Comparison of ENCODE assay signal across 8 mouse cellular contexts in genomic region chr2:164073918-164074578, GRCm38 (mm10). TPM values are rescaled to one million over a fixed set of nuclear protein-coding genes. Genes with fewer than 3 reads are reported as not detected.
DNase-seq lines count a peak whose midpoint lies in the region; ATAC-seq and TF ChIP-seq lines count a peak whose summit lies in the region.

No protein-coding gene starts in this region.

- ATAC-seq in forebrain, embryonic 12.5 days (ENCODE audit: low FRiP score) = peak; percentile 89
- ATAC-seq in heart, postnatal 0 days (ENCODE audit: insufficient read depth, low read depth) = peak; percentile 80
- peak; percentile 84 for ATAC-seq in liver, embryonic 16.5 days (ENCODE audit: low read depth)
- ATAC-seq in neural tube, embryonic 13.5 days (ENCODE audit: low read depth) = peak; percentile 71

- peak; percentile 62 for TF ChIP-seq RAD21 in CH12.LX (IDR thresholded peaks at IDR 0.05; ENCODE audit: low read depth, low read length)

- no peak for TF ChIP-seq EP300 in CH12.LX (IDR thresholded peaks at IDR 0.05; ENCODE audit: low read length)
- TF ChIP-seq EP300 in heart, postnatal 0 days (IDR thresholded peaks at IDR 0.05; ENCODE audit: low read depth) = peak; percentile 64; the same call in 1 of the 2 replicates

- under 1% methylated on average over 48 of the region's 48 CpGs for WGBS in forebrain, embryonic 12.5 days
- WGBS in heart, postnatal 0 days = under 1% methylated on average over 48 of the region's 48 CpGs
- under 1% methylated on average over 48 of the region's 48 CpGs for WGBS in liver, embryonic 16.5 days (ENCODE audit: insufficient replicate concordance)
- under 1% methylated on average over 48 of the region's 48 CpGs for WGBS in neural tube, embryonic 13.5 days

- peak overlapping the region; percentile 66 for H3K27ac ChIP-seq in CH12.LX (ENCODE audit: insufficient read depth, low read depth)
- H3K27ac ChIP-seq in forebrain, embryonic 12.5 days = peak overlapping the region; percentile 68
- peak overlapping the region; percentile 51 for H3K27ac ChIP-seq in heart, postnatal 0 days (ENCODE audit: low read depth)
- peak overlapping the region; percentile 65 for H3K27ac ChIP-seq in liver, embryonic 16.5 days (ENCODE audit: low read length)
- H3K27ac ChIP-seq in neural tube, embryonic 13.5 days (replicated peaks) = peak overlapping the region; percentile 69
- peak overlapping the region; percentile 55 for H3K27ac ChIP-seq in testis, adult 2 months (ENCODE audit: control insufficient read depth, insufficient read depth, low read depth, low read length)

- dilution Hi-C loops in CH12.LX (cut with MboI; ENCODE audit: extremely low pct_ligation_motif_present, extremely low pct_unique_long_range_greater_than_20kb, low sequenced_read_pairs) = no loop called here

- H3K79me2 ChIP-seq in CH12.LX (replicated peaks; ENCODE audit: control insufficient read depth, extremely low read depth, insufficient read depth, poor library complexity, severe bottlenecking) = peaks cover 66% of the 10 kb centered on the region

- peak overlapping the region; percentile 54 for H3K9ac ChIP-seq in CH12.LX (ENCODE audit: insufficient read depth, low read depth)
- peak overlapping the region; percentile 75 for H3K9ac ChIP-seq in forebrain, embryonic 12.5 days
- peak overlapping the region; percentile 70 for H3K9ac ChIP-seq in heart, postnatal 0 days (replicated peaks; ENCODE audit: low read depth, low read length)
- H3K9ac ChIP-seq in liver, embryonic 16.5 days (ENCODE audit: low read depth, low read length) = peak overlapping the region; percentile 78
- H3K9ac ChIP-seq in neural tube, embryonic 13.5 days = peak overlapping the region; percentile 90

- DNase-seq in CH12.LX (ENCODE audit: extremely low read depth) = peak; percentile 98
- peak; percentile 97 for DNase-seq in c-Kit-positive CD71-positive TER-119-negative erythroid progenitor cells, embryonic 14.5 days (ENCODE audit: low read depth)
- DNase-seq in heart, postnatal 0 days (ENCODE audit: low spot score) = peak; percentile 95
- peak; percentile 99 for DNase-seq in kidney, postnatal 4 days

- peaks cover 6 to 50% of the 10 kb centered on the region in 2 experiments for H3K4me1 ChIP-seq in CH12.LX (ENCODE audit: control insufficient read depth in 1 of 2, insufficient read depth in 2 of 2)
- peaks cover 25% of the 10 kb centered on the region for H3K4me1 ChIP-seq in forebrain, embryonic 12.5 days
- H3K4me1 ChIP-seq in heart, postnatal 0 days (ENCODE audit: control insufficient read depth, insufficient read depth) = peaks cover 14% of the 10 kb centered on the region
- peaks cover 36% of the 10 kb centered on the region for H3K4me1 ChIP-seq in liver, embryonic 16.5 days (ENCODE audit: control insufficient read depth, low read depth, low read length)
- H3K4me1 ChIP-seq in neural tube, embryonic 13.5 days (replicated peaks) = peaks cover 36% of the 10 kb centered on the region
- peaks cover 9% of the 10 kb centered on the region for H3K4me1 ChIP-seq in testis, adult 2 months (ENCODE audit: control insufficient read depth, insufficient read depth, low read length)

- peaks cover 0 to 15% of the 10 kb centered on the region in 2 experiments for H3K36me3 ChIP-seq in CH12.LX (replicated peaks in 1 of 2; ENCODE audit: control insufficient read depth in 1 of 2, insufficient read depth in 1 of 2, low read length in 1 of 2)
- H3K36me3 ChIP-seq in forebrain, embryonic 12.5 days (replicated peaks) = no peaks in the 10 kb centered on the region; the same call in 1 of the 2 replicates
- no peaks in the 10 kb centered on the region for H3K36me3 ChIP-seq in heart, postnatal 0 days (replicated peaks; ENCODE audit: control insufficient read depth, insufficient read depth, low read length)
- no peaks in the 10 kb centered on the region for H3K36me3 ChIP-seq in liver, embryonic 16.5 days (ENCODE audit: control insufficient read depth, insufficient read depth)
- no peaks in the 10 kb centered on the region; the same call in 1 of the 2 replicates for H3K36me3 ChIP-seq in neural tube, embryonic 13.5 days
- no peaks in the 10 kb centered on the region; the same call in 1 of the 2 replicates for H3K36me3 ChIP-seq in testis, adult 2 months (ENCODE audit: control insufficient read depth, insufficient read depth, low read length)

- TF ChIP-seq CTCF in CH12.LX (conservative IDR thresholded peaks at IDR 0.05 in 1 of 2, IDR thresholded peaks at IDR 0.05 in 1 of 2; ENCODE audit: low read depth in 2 of 2, low read length in 2 of 2) = peak; percentile 43 to 80; a peak in 3 of 4 replicates
- TF ChIP-seq CTCF in heart, postnatal 0 days (IDR thresholded peaks at IDR 0.05; ENCODE audit: low read depth) = peak; percentile 84
- peak; percentile 78 for TF ChIP-seq CTCF in testis, adult 2 months (IDR thresholded peaks at IDR 0.05; ENCODE audit: control insufficient read depth, insufficient read depth, insufficient replicate concordance, low read depth, low read length)

- in situ Hi-C loops in CH12.LX (cut with MboI; ENCODE audit: low pct_ligation_motif_present, low pct_unique_long_range_greater_than_20kb, low sequenced_read_pairs) = no loop called here

- peak; percentile 98 for TF ChIP-seq POLR2A in CH12.LX (IDR thresholded peaks at IDR 0.05; ENCODE audit: low read depth, low read length)
- TF ChIP-seq POLR2A in testis, adult 2 months (IDR thresholded peaks at IDR 0.05; ENCODE audit: control insufficient read depth, low read depth, low read length) = peak; percentile 95

- no peaks in the 10 kb centered on the region for H3K27me3 ChIP-seq in CH12.LX (replicated peaks)
- H3K27me3 ChIP-seq in forebrain, embryonic 12.5 days = no peaks in the 10 kb centered on the region
- no peaks in the 10 kb centered on the region for H3K27me3 ChIP-seq in heart, postnatal 0 days (ENCODE audit: control insufficient read depth, insufficient read depth, low read length)
- no peaks in the 10 kb centered on the region for H3K27me3 ChIP-seq in liver, embryonic 16.5 days (ENCODE audit: control insufficient read depth, insufficient read depth, low read depth, low read length)
- H3K27me3 ChIP-seq in neural tube, embryonic 13.5 days = no peaks in the 10 kb centered on the region
- H3K27me3 ChIP-seq in testis, adult 2 months (ENCODE audit: control insufficient read depth, insufficient read depth, low read length) = no peaks in the 10 kb centered on the region

- peak overlapping the region; percentile 87 to 98 (median 97) for H3K4me3 ChIP-seq in CH12.LX (replicated peaks in 1 of 3; ENCODE audit: low read depth in 2 of 3, low read length in 2 of 3, poor library complexity in 1 of 3)
- H3K4me3 ChIP-seq in forebrain, embryonic 12.5 days (replicated peaks) = peak overlapping the region; percentile 76
- H3K4me3 ChIP-seq in heart, postnatal 0 days (ENCODE audit: low read depth, low read length) = peak overlapping the region; percentile 75
- peak overlapping the region; percentile 93 for H3K4me3 ChIP-seq in liver, embryonic 16.5 days (ENCODE audit: low read depth, low read length)
- H3K4me3 ChIP-seq in neural tube, embryonic 13.5 days = peak overlapping the region; percentile 96
- peak overlapping the region; percentile 88 for H3K4me3 ChIP-seq in testis, adult 2 months (ENCODE audit: control insufficient read depth, low read depth, low read length)

- H3K9me3 ChIP-seq in CH12.LX (replicated peaks; ENCODE audit: low read length) = no peaks in the 10 kb centered on the region
- H3K9me3 ChIP-seq in forebrain, embryonic 12.5 days = no peaks in the 10 kb centered on the region
- no peaks in the 10 kb centered on the region for H3K9me3 ChIP-seq in heart, postnatal 0 days (replicated peaks; ENCODE audit: control insufficient read depth, low read length)
- no peaks in the 10 kb centered on the region for H3K9me3 ChIP-seq in liver, embryonic 16.5 days (replicated peaks; ENCODE audit: control insufficient read depth, low read length)
- H3K9me3 ChIP-seq in neural tube, embryonic 13.5 days = no peaks in the 10 kb centered on the region

- H3K4me2 ChIP-seq in CH12.LX (ENCODE audit: insufficient read depth, low read depth, poor library complexity, severe bottlenecking) = peak overlapping the region; percentile 83; the same call in 1 of the 2 replicates
- peak overlapping the region; percentile 91 for H3K4me2 ChIP-seq in forebrain, embryonic 12.5 days
- H3K4me2 ChIP-seq in heart, postnatal 0 days (ENCODE audit: low read depth, low read length) = peak overlapping the region; percentile 89
- H3K4me2 ChIP-seq in liver, embryonic 16.5 days (ENCODE audit: low read depth, low read length) = peak overlapping the region; percentile 83
- peak overlapping the region; percentile 96 for H3K4me2 ChIP-seq in neural tube, embryonic 13.5 days

RNA-seq across cellular contexts. Expression of gene Tomm34, which starts 3.1 kb away (rescaled TPM):
- total RNA-seq in CH12.LX (2012; rRNA removed) (26.8 and 30.0 TPM in 2 replicates), CH12.LX (2014; rRNA removed) (25.6 and 26.5 TPM in 2 replicates)
- polyA plus RNA-seq in CH12.LX (2012; ENCODE audit: insufficient read length, low read depth) = 38.3 and 40.7 TPM in 2 replicates
- polyA plus RNA-seq in forebrain, embryonic 12.5 days (2016; fragmentation: Nextera tagmentation; extraction: Ambion mirVana) = 50.2 TPM in 2 replicates
- 46.6 and 58.8 TPM in 2 replicates for total RNA-seq in heart, postnatal 0 days (2014; rRNA removed; ENCODE audit: low replicate concordance)
- polyA plus RNA-seq in heart, postnatal 0 days (2015; fragmentation: Nextera tagmentation; extraction: Ambion mirVana) = 34.8 and 35.1 TPM in 2 replicates
- 16.2 and 16.9 TPM in 2 replicates for polyA plus RNA-seq in liver, embryonic 16.5 days (2015; fragmentation: Nextera tagmentation; extraction: Ambion mirVana)
- 45.3 and 48.0 TPM in 2 replicates for polyA plus RNA-seq in neural tube, embryonic 13.5 days (2015; fragmentation: Nextera tagmentation; extraction: Ambion mirVana)
- polyA plus RNA-seq in testis, adult 2 months (2012; rRNA removed) = 44.1 and 48.8 TPM in 2 replicates

RNA-seq across cellular contexts. Expression of gene Stk4, which starts 3.9 kb away (rescaled TPM):
- total RNA-seq in CH12.LX (2012; rRNA removed) (53.1 and 64.4 TPM in 2 replicates), CH12.LX (2014; rRNA removed) (50.9 and 51.4 TPM in 2 replicates)
- 77.5 and 78.3 TPM in 2 replicates for polyA plus RNA-seq in CH12.LX (2012; ENCODE audit: insufficient read length, low read depth)
- 37.3 and 42.8 TPM in 2 replicates for polyA plus RNA-seq in forebrain, embryonic 12.5 days (2016; fragmentation: Nextera tagmentation; extraction: Ambion mirVana)
- 16.6 and 19.4 TPM in 2 replicates for total RNA-seq in heart, postnatal 0 days (2014; rRNA removed; ENCODE audit: low replicate concordance)
- 8.6 TPM in 2 replicates for polyA plus RNA-seq in heart, postnatal 0 days (2015; fragmentation: Nextera tagmentation; extraction: Ambion mirVana)
- 12.8 and 14.0 TPM in 2 replicates for polyA plus RNA-seq in liver, embryonic 16.5 days (2015; fragmentation: Nextera tagmentation; extraction: Ambion mirVana)
- polyA plus RNA-seq in neural tube, embryonic 13.5 days (2015; fragmentation: Nextera tagmentation; extraction: Ambion mirVana) = 19.4 and 21.2 TPM in 2 replicates
- polyA plus RNA-seq in testis, adult 2 months (2012; rRNA removed) = 14.7 and 14.8 TPM in 2 replicates

RNA-seq across cellular contexts. Expression of gene Pabpc1l, which starts 48.8 kb away (rescaled TPM):
- total RNA-seq in CH12.LX (2012; rRNA removed) = 0.42 and 0.76 TPM in 2 replicates
- 0.47 and 0.55 TPM in 2 replicates for total RNA-seq in CH12.LX (2014; rRNA removed)
- 0.96 and 2.0 TPM in 2 replicates for polyA plus RNA-seq in CH12.LX (2012; ENCODE audit: insufficient read length, low read depth)
- polyA plus RNA-seq in forebrain, embryonic 12.5 days (2016; fragmentation: Nextera tagmentation; extraction: Ambion mirVana) = 1.2 and 1.8 TPM in 2 replicates
- total RNA-seq in heart, postnatal 0 days (2014; rRNA removed; ENCODE audit: low replicate concordance) = not detected in 2 replicates
- polyA plus RNA-seq in heart, postnatal 0 days (2015; fragmentation: Nextera tagmentation; extraction: Ambion mirVana) = 0.56 and 1.0 TPM in 2 replicates
- 0.20 and 0.34 TPM in 2 replicates for polyA plus RNA-seq in liver, embryonic 16.5 days (2015; fragmentation: Nextera tagmentation; extraction: Ambion mirVana)
- 1.2 and 1.7 TPM in 2 replicates for polyA plus RNA-seq in neural tube, embryonic 13.5 days (2015; fragmentation: Nextera tagmentation; extraction: Ambion mirVana)
- polyA plus RNA-seq in testis, adult 2 months (2012; rRNA removed) = 10.6 and 10.7 TPM in 2 replicates

Comparison
In these comparisons a context has a peak if more than half of its experiments do, and no peak if none do; other contexts are left out.
1. Peak in every context shown above with its lines: DNase-seq, ATAC-seq, H3K4me3 ChIP-seq and H3K27ac ChIP-seq.